Mouse (Mus musculus): ENCODE measurements at regions not wholly inside any gene's neighbourhood (a gene's known extent, or its start where the extent isn't known, plus 50 kb on each side); places are given as distances from the start of the nearest gene placed in this dataset.

DNA sequence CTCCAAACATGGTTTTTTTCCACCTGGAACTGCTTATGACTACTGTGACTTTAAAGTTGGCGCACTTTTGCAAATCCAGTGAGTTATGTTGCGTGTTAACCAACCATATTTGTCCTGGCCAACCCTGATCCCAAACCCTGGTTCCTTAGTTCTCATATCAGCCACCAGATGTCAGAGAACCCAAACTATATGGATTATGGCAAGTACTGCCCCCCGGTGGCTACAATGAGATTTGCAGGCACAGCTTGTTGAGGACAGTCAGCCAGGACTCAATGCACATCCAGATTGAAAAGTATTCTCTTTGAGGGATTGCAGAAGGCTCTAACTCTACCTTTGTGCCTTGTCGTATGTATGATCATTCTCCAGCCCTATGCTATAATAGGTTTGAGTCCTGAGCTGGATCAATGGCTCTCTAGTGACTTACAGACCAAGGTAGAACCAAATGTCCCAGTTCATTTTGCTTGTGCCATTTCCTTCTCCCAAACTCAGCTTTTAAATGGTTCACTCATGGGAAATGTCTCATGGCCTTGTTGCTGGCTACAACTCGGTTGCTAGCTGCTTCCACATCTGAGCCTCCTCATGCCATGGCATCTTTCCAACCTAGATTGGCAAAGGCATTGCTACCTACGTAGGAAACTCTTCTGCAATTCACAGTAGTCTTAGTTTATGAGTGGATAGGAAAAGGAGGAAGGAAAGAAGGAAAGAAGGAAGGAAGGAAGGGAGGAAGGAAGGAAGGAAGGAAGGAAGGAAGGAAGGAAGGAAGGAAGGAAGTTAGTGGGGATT is 126.1 kb upstream of the Smad3 start:
- TF ChIP-seq CTCF (IDR thresholded peaks at IDR 0.05; ENCODE audit: control insufficient read depth, insufficient read depth, low read length) (no peak; the same call in 1 of the 2 replicates), POLR2A (IDR thresholded peaks at IDR 0.05; ENCODE audit: borderline replicate concordance, control insufficient read depth, low read depth, low read length) (no peak)
